Mouse (Mus musculus) bone marrow, adult 2 months (tissue): ENCODE results near the gene Gpr83.

ENCODE experiments used
- CTCF ChIP-seq: fragments of 200-500 bp; IDR thresholded peaks from 2 replicates; pipeline ENCODE4 v1.5.1; 2011; ENCODE audit warnings: low read length, control low read depth; ENCODE audit not compliant: control insufficient read depth, insufficient read depth
- POLR2A ChIP-seq: fragments of 200-500 bp; IDR thresholded peaks from 2 replicates; pipeline ENCODE4 v1.6.1; 2011; ENCODE audit warnings: low read depth, mild to moderate bottlenecking, control low read depth, low read length, borderline replicate concordance; ENCODE audit not compliant: control insufficient read depth

- TF ChIP-seq CTCF (no peak), POLR2A (no peak)
Observed at GRCm38 (mm10) chr9:14887787-14888382, 27.9 kb downstream of the Gpr83 start.
